Mouse (Mus musculus) heart, adult 8-10 months (tissue): ENCODE results near the gene Amz1. TPM values are rescaled to one million over a fixed set of nuclear protein-coding genes. Genes with fewer than 3 reads are reported as not detected.
A peak's percentile ranks its signal among the peaks of the same experiment; 100 is the strongest.

Experiments
- DNase-seq: peaks from one replicate; pipeline ENCODE4 v3.0.0; 2022; ENCODE audit warnings: low spot score
- total RNA-seq, 4 experiments: library from RNA; stranded (reverse); gene quantifications; 2 replicates each; pipeline ENCODE4 v1.2.4; 2022

Gene Amz1
- under 1 TPM; 0.31 to 0.35 (median 0.34) TPM for total RNA-seq

GRCm38 (mm10) chr5:140723822-140724221, at the start of gene Amz1:
Amz1 (plus strand) TSS chr5:140724127.
- DNase-seq = no peak

- DNase-seq = no peak
Observed at GRCm38 (mm10) chr5:140675079-140675478, 48.8 kb upstream of the Amz1 start.

- no peak for DNase-seq
Observed at GRCm38 (mm10) chr5:140675640-140676039, 48.3 kb upstream of the Amz1 start.

- no peak for DNase-seq
Observed at GRCm38 (mm10) chr5:140677137-140677536, 46.8 kb upstream of the Amz1 start.

- no peak for DNase-seq
Observed at GRCm38 (mm10) chr5:140680051-140680450, 43.9 kb upstream of the Amz1 start.

- DNase-seq = no peak
Observed at GRCm38 (mm10) chr5:140680950-140681349, 43.0 kb upstream of the Amz1 start.

GRCm38 (mm10) chr5:140682113-140682512, 41.8 kb upstream of the Amz1 start:
- no peak for DNase-seq

GRCm38 (mm10) chr5:140684343-140685148, 39.4 kb upstream of the Amz1 start:
- DNase-seq = no peak

- no peak for DNase-seq
Observed at GRCm38 (mm10) chr5:140688434-140688833, 35.5 kb upstream of the Amz1 start.

GRCm38 (mm10) chr5:140695987-140696386, 27.9 kb upstream of the Amz1 start:
- DNase-seq = no peak

- DNase-seq = no peak
Observed at GRCm38 (mm10) chr5:140699776-140700175, 24.2 kb upstream of the Amz1 start.

GRCm38 (mm10) chr5:140701661-140702060, 22.3 kb upstream of the Amz1 start:
- no peak for DNase-seq

GRCm38 (mm10) chr5:140702103-140702513, 21.8 kb upstream of the Amz1 start, which contains the start of gene Iqce:
Iqce (minus strand) TSS chr5:140702378.
- DNase-seq = peak; percentile 89

- no peak for DNase-seq
Observed at GRCm38 (mm10) chr5:140702618-140703175, 21.2 kb upstream of the Amz1 start.

GRCm38 (mm10) chr5:140703480-140704377, 20.2 kb upstream of the Amz1 start:
- DNase-seq = no peak

GRCm38 (mm10) chr5:140704378-140705251, 19.3 kb upstream of the Amz1 start, which contains the start of gene Brat1:
Brat1 (plus strand) TSS chr5:140705011.
- DNase-seq = peak; percentile 100

GRCm38 (mm10) chr5:140705501-140706171, 18.3 kb upstream of the Amz1 start:
- DNase-seq = no peak

GRCm38 (mm10) chr5:140710315-140710714, 13.6 kb upstream of the Amz1 start:
- DNase-seq = no peak

- no peak for DNase-seq
Observed at GRCm38 (mm10) chr5:140711040-140711439, 12.9 kb upstream of the Amz1 start.

- DNase-seq = no peak
Observed at GRCm38 (mm10) chr5:140720773-140721172, 3.2 kb upstream of the Amz1 start.
